Mouse (Mus musculus) hindbrain, embryonic 11.5 days (tissue): Measurements from ENCODE around the gene Dazap2. TPM values are rescaled to one million over a fixed set of nuclear protein-coding genes. Genes with fewer than 3 reads are reported as not detected.

Experiments used
- ATAC-seq: fragments of 200-750 bp; cut with Nextera tagmentation; 2 replicates; pipeline ENCODE4 v1.8.0; 2017; ENCODE audit warnings: mild to moderate bottlenecking, moderate TSS enrichment, moderate library complexity; ENCODE audit not compliant: low FRiP score
- DNase-seq: peaks from one replicate; pipeline ENCODE4 v3.0.0-alpha.2; 2015; ENCODE audit warnings: low spot score
- H3K27ac ChIP-seq: fragments of 300-500 bp; sonication (generic); 2 replicates; pipeline ENCODE4 v1.5.1; 2014; ENCODE audit warnings: mild to moderate bottlenecking, low read depth, low read length
- H3K27me3 ChIP-seq: fragments of 300-500 bp; sonication (generic); 2 replicates; pipeline ENCODE4 v1.6.1; 2014; ENCODE audit warnings: mild to moderate bottlenecking, low read length, moderate library complexity, mixed read lengths; ENCODE audit not compliant: control insufficient read depth, insufficient read depth
- H3K36me3 ChIP-seq: fragments of 300-500 bp; sonication (generic); 2 replicates; pipeline ENCODE4 v1.6.1; 2014; ENCODE audit warnings: mild to moderate bottlenecking, low read length, moderate library complexity, mixed read lengths; ENCODE audit not compliant: control insufficient read depth, insufficient read depth
- H3K4me1 ChIP-seq: fragments of 300-500 bp; sonication (generic); replicated peaks from 2 replicates; pipeline ENCODE4 v1.6.1; 2014; ENCODE audit warnings: low read length, mixed read lengths; ENCODE audit not compliant: control insufficient read depth, insufficient read depth
- H3K4me2 ChIP-seq: fragments of 300-500 bp; sonication (generic); replicated peaks from 2 replicates; pipeline ENCODE4 v1.6.1; 2014; ENCODE audit warnings: mild to moderate bottlenecking, low read depth, low read length
- H3K4me3 ChIP-seq: fragments of 300-500 bp; sonication (generic); 2 replicates; pipeline ENCODE4 v1.5.1; 2014; ENCODE audit warnings: low read depth, low read length
- H3K9ac ChIP-seq: fragments of 300-500 bp; sonication (generic); 2 replicates; pipeline ENCODE4 v1.6.1; 2014; ENCODE audit warnings: low read depth, low read length
- H3K9me3 ChIP-seq: fragments of 300-500 bp; sonication (generic); 2 replicates; pipeline ENCODE4 v1.6.1; 2016; ENCODE audit warnings: low read length; ENCODE audit not compliant: control insufficient read depth
- WGBS: fragments of 180-500 bp; shearing (Covaris S2); extraction: QIAGEN DNeasy Blood & Tissue Kit; methylation state at CpG from one replicate; pipeline ENCODE4 v1.1.7; 2014; 5-methylcytosine and 5-hydroxymethylcytosine counted together
- polyA plus RNA-seq: library from polyadenylated mRNA; unstranded; fragments of >200 nt; fragmentation: Nextera tagmentation; extraction: Ambion mirVana; gene quantifications from 2 replicates; pipeline ENCODE4 v1.2.1, GENCODE M21; 2014

Gene Dazap2
- polyA plus RNA-seq, 1 experiment from 2014 or later, result 256 TPM

DNA sequence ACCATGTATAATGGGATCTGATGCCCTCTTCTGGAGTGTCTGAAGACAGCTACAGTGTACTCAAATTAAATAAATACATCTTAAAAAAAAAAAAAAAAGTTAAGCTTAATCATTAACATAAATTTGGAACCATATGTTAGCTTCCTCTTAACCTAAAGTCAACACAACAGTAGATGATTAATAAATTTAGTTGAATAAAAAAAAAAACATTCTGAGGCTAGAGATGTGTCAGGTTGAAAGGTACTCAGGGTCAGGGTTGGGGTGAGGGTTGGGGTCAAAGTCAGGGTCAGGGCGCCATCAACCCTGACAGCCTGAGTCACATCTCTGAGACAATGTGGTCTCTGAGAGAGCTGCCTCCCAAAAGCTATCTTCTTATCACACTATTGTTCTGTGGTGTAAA is 39.1 kb downstream of the Dazap2 start:
- ATAC-seq (no peak), DNase-seq (no peak)
- H3K4me3 ChIP-seq, result no peak overlapping the region
- H3K9me3 ChIP-seq, result no peaks in the 10 kb centered on the region
- 96% methylated on average over 1 of the region's 1 CpGs for WGBS
- H3K4me2 ChIP-seq, result no peak overlapping the region
- H3K9ac ChIP-seq, result no peak overlapping the region
- no peaks in the 10 kb centered on the region for H3K4me1 ChIP-seq
- H3K27ac ChIP-seq, result no peak overlapping the region
- H3K27me3 ChIP-seq, result no peaks in the 10 kb centered on the region
- no peaks in the 10 kb centered on the region for H3K36me3 ChIP-seq

DNA sequence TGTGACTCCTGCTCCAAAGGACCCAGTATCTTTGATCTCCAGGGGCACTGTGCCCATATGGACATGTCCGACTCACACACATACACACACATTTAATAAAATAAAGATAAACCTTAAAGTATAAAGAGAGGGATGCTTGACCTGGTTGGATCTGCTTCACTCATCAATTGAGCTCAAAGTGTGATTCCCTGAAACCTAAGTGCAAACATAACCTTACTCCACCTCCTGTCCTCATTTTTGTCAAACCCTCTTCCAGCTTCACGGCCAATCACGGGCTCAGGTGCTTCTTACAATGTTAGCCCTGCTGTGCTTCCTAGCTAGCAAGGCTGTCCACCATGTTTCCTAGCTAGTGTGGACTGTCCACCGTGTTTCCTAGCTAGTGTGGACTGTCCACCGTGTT is 40.1 kb downstream of the Dazap2 start:
- H3K9me3 ChIP-seq, result no peaks in the 10 kb centered on the region
- 87% methylated on average over 5 of the region's 5 CpGs for WGBS
- no peak overlapping the region for H3K4me2 ChIP-seq
- no peak overlapping the region for H3K4me3 ChIP-seq
- ATAC-seq (no peak), DNase-seq (no peak)
- H3K36me3 ChIP-seq, result no peaks in the 10 kb centered on the region
- no peak overlapping the region for H3K27ac ChIP-seq
- no peaks in the 10 kb centered on the region for H3K27me3 ChIP-seq
- no peak overlapping the region for H3K9ac ChIP-seq
- no peaks in the 10 kb centered on the region for H3K4me1 ChIP-seq

DNA sequence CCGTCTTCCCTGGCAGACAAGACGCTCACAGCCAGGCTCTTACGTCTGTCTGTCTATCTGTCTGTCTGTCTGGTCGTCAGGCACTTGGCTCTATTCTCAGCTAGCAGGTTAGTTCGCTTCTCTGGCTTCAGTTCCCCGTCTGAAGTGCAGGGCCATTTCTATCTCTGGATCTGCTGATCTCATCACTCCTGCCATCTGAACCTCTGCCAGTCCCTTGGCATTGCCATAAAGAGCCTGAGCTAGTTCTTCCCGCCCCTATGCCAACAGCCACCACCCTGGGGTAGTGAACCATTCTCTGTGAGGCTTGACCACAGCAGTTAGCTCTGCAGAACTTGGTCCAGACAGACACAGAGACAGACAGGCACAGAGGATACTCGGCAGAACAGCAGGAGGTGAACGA is 45.2 kb downstream of the Dazap2 start:
- no peak for ATAC-seq
- Histone ChIP-seq H3K9ac (no peak overlapping the region), H3K4me3 (no peak overlapping the region), H3K27me3 (no peaks in the 10 kb centered on the region), H3K36me3 (no peaks in the 10 kb centered on the region), H3K27ac (no peak overlapping the region), H3K4me1 (no peaks in the 10 kb centered on the region), H3K9me3 (no peaks in the 10 kb centered on the region), H3K4me2 (no peak overlapping the region)
- 86% methylated on average over 9 of the region's 9 CpGs for WGBS
- DNase-seq, result no peak

DNA sequence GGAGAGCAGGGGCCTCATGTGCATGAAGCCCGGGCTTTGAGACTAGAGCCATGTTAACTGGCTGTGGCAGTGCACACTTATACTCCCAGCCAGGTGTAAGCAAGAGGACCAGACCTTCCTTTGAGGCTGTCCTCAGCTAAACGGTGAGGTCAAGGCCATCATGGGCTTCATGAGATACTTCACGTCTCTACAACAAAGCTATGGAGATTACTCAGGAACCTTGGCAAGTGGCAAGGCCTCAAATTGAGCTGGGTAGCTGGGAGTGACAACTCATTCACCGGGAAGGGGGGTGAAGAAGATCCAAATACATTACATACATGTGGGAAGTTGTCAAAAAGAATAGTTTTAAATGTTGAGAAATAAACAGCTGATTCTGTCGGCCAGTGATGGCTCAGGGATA is 45.7 kb downstream of the Dazap2 start:
- no peak overlapping the region for H3K9ac ChIP-seq
- no peaks in the 10 kb centered on the region for H3K9me3 ChIP-seq

DNA sequence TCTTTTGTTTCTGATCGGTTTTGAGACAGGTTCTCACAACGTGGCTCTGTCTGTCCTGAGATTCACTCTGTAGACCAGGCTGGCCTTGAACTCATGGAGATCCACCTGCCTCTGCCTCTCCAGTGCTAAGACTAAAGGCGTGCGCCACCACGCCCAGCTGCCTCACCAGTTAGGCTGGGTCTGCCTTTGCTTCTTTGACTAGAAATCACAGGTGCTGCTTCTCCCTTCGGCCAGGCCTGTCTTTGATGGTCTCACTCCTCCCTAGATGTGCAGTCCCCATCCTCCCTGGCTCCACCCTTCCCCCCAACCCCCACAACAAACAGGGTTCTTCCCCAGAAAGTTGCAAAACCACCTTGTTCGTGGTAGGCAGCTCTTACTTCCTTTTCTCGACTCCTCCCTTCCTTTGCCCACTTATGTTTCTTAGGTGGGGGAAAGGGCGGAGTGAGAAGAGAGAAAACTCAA is 49.7 kb downstream of the Dazap2 start:
- H3K27me3 ChIP-seq, result no peaks in the 10 kb centered on the region
- no peak overlapping the region for H3K4me3 ChIP-seq
- H3K9ac ChIP-seq, result no peak overlapping the region
- no peaks in the 10 kb centered on the region for H3K9me3 ChIP-seq
- H3K36me3 ChIP-seq, result no peaks in the 10 kb centered on the region
- ATAC-seq, result no peak
- no peaks in the 10 kb centered on the region for H3K4me1 ChIP-seq
- no peak overlapping the region for H3K27ac ChIP-seq
- DNase-seq, result no peak
- no peak overlapping the region for H3K4me2 ChIP-seq
- 83% methylated on average over 9 of the region's 9 CpGs for WGBS

More for the DNA sequence above, 45.7 kb downstream of the Dazap2 start:
- 90% methylated on average over 5 of the region's 5 CpGs for WGBS
- ATAC-seq (no peak), DNase-seq (no peak)
- H3K4me2 ChIP-seq, result no peak overlapping the region
- no peaks in the 10 kb centered on the region for H3K4me1 ChIP-seq
- no peak overlapping the region for H3K4me3 ChIP-seq
- H3K27me3 ChIP-seq, result no peaks in the 10 kb centered on the region
- no peak overlapping the region for H3K27ac ChIP-seq
- H3K36me3 ChIP-seq, result no peaks in the 10 kb centered on the region

DNA sequence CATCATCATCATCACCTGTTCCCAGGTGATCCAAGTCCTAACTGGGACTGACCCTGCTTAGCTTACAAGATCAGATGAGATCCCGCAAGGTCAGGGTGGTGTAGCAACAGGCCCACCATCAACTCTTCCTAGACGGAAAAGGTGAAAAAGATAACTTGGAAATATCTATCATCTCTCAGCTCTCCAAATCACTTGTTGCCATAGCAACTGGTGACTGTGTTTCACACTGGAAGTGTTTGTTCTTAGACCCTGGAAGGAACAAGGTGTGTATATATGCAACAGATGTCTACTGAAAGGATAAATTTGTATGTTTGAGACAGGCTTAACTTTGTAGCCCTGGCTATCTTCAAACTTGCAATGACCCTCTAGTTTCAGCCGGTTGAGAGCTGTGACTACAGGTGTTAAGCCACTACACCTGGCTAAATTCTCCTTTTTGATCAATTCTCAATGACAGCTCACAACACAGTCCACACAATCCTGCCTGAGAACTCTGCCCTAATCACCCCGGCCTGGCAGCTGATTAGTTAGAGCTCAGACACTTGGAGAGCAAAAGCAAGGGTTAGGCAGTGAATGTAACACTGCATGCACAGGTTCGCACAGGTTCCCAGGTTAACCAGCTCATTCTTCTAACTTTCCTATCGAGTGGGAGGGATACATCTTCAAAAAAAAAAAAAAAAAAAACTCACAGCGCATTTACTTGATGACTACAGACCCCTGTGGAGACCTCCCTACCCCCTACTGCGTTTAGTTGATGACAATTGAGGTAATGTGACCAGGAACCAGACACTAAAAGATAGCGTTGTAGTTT is 50.5 kb downstream of the Dazap2 start:
- no peaks in the 10 kb centered on the region for H3K4me1 ChIP-seq

DNA sequence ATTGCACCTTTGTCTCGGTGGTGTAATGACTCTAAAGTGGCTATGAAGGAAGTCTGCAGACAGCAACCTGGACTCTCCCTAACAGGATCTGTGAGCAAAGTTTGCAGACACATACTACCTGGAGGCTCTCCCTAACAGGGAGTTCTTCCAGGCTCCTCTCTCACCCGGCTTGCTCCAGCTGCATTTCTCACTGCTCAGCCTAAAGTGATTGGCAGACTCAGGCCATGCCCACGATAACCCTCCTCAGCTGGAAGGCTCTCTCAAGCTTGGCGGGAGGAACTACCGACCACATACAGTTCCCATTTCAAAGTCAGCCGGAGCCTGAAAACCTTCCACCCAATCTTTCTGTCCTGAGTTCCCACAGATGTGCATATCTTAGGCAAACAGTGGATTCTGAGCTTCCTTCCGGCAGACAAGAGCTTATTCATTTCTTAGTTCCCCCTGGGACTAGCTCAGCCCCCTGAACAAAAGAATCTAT is 51.1 kb downstream of the Dazap2 start:
- ATAC-seq, result no peak
- no peak overlapping the region for H3K4me3 ChIP-seq
- H3K27me3 ChIP-seq, result no peaks in the 10 kb centered on the region
- WGBS, result 9% methylated on average over 7 of the region's 7 CpGs
- no peak overlapping the region for H3K9ac ChIP-seq
- DNase-seq, result no peak
- no peaks in the 10 kb centered on the region for H3K4me1 ChIP-seq
- no peaks in the 10 kb centered on the region for H3K9me3 ChIP-seq
- no peak overlapping the region for H3K27ac ChIP-seq
- H3K36me3 ChIP-seq, result no peaks in the 10 kb centered on the region
- no peak overlapping the region; the same call in 1 of the 2 replicates for H3K4me2 ChIP-seq

More for the DNA sequence above, 50.5 kb downstream of the Dazap2 start:
- Histone ChIP-seq H3K4me3 (no peak overlapping the region), H3K9me3 (no peaks in the 10 kb centered on the region), H3K27ac (no peak overlapping the region), H3K4me2 (no peak overlapping the region; the same call in 1 of the 2 replicates), H3K27me3 (no peaks in the 10 kb centered on the region), H3K9ac (no peak overlapping the region), H3K36me3 (no peaks in the 10 kb centered on the region)
- 44% methylated on average over 9 of the region's 9 CpGs for WGBS
- ATAC-seq (no peak), DNase-seq (no peak)

DNA sequence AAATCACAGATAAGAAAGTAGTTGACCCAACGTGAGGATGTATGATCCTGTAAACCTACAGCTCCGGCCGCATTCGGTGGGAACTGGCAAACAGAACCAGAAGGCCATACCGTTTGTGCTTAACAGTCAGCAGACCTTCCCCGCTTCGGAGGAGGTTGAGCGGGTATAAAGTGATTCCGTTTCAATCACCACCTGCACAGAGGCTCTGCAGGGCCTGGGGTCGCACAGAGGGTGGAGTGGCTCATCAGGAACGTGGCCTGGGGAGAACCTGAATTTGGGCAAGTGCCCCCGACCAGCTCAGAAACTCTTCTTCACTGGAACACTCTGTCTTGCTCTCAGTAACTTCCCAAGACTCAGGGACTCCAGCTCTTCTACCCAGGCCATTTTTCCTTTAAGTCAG is 51.7 kb downstream of the Dazap2 start:
- H3K36me3 ChIP-seq, result no peaks in the 10 kb centered on the region
- no peak overlapping the region for H3K9ac ChIP-seq
- DNase-seq (no peak), ATAC-seq (no peak)
- no peak overlapping the region for H3K4me3 ChIP-seq
- no peaks in the 10 kb centered on the region for H3K9me3 ChIP-seq
- H3K27ac ChIP-seq, result no peak overlapping the region
- no peak overlapping the region for H3K4me2 ChIP-seq
- 29% methylated on average over 12 of the region's 12 CpGs for WGBS
- no peaks in the 10 kb centered on the region for H3K27me3 ChIP-seq
- H3K4me1 ChIP-seq, result no peaks in the 10 kb centered on the region

DNA sequence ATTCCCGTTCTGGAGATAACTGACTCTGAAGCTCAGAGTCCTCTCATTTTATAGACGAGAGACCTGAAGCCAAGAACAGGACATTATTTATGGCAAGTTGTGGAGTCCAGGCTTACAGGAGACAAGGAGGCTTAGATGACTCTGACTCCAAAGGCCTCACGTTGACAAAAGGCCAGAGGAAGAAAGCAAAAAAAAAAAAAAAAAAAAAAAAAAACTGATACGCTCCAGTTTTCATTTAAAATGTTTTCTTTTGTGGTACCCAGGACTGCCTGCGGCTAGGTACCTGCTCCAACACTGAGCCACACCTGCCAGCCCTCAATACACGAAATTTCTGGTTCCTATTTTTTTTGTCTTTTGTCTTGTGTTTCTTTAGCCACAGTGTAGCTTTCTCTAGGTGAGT is 52.3 kb downstream of the Dazap2 start:
- ATAC-seq, result no peak
- H3K4me2 ChIP-seq, result no peak overlapping the region
- DNase-seq, result no peak
- no peak overlapping the region for H3K27ac ChIP-seq
- H3K9ac ChIP-seq, result no peak overlapping the region
- no peaks in the 10 kb centered on the region for H3K27me3 ChIP-seq
- H3K36me3 ChIP-seq, result no peaks in the 10 kb centered on the region
- WGBS, result 54% methylated on average over 6 of the region's 6 CpGs
- H3K4me3 ChIP-seq, result no peak overlapping the region
- H3K9me3 ChIP-seq, result no peaks in the 10 kb centered on the region
- H3K4me1 ChIP-seq, result no peaks in the 10 kb centered on the region
